Mouse (Mus musculus): ENCODE measurements around the gene Ggct. TPM values are rescaled to one million over a fixed set of nuclear protein-coding genes. Genes with fewer than 3 reads are reported as not detected.
A peak's percentile ranks its signal among the peaks of the same experiment; 100 is the strongest.
"Not testable (repeated sequence)": the region's sequence is repeated elsewhere in the genome, so short reads cannot be mapped to it uniquely, and the experiment has no call there.

The Ggct gene
- polyA plus RNA-seq, 1 experiment from 2014 or later = 9.5 TPM

GRCm38 (mm10) chr6:54964755-54965154, 28.0 kb downstream of the Ggct start:
- WGBS = 57% methylated on average over 1 of the region's 1 CpGs
- Histone ChIP-seq H3K36me3 (replicated peaks) (no peaks in the 10 kb centered on the region), H3K27ac (replicated peaks) (no peak overlapping the region), H3K4me3 (no peak overlapping the region), H3K27me3 (replicated peaks; ENCODE audit: low read depth, poor library complexity, severe bottlenecking) (peaks cover 17% of the 10 kb centered on the region), H3K4me1 (peaks cover 5% of the 10 kb centered on the region; the same call in 1 of the 2 replicates), H3K9me3 (no peaks in the 10 kb centered on the region)
- DNase-seq (ENCODE audit: low spot score) = no peak

GRCm38 (mm10) chr6:54963599-54963998, 29.2 kb downstream of the Ggct start:
- no peak for DNase-seq (ENCODE audit: low spot score)
- Histone ChIP-seq H3K36me3 (replicated peaks) (no peaks in the 10 kb centered on the region), H3K4me3 (no peak overlapping the region), H3K27me3 (replicated peaks; ENCODE audit: low read depth, poor library complexity, severe bottlenecking) (peaks cover 8% of the 10 kb centered on the region; the same call in 1 of the 2 replicates), H3K4me1 (peaks cover 5% of the 10 kb centered on the region; the same call in 1 of the 2 replicates), H3K9me3 (no peaks in the 10 kb centered on the region), H3K27ac (replicated peaks) (no peak overlapping the region)
- WGBS = 88% methylated on average over 2 of the region's 2 CpGs

GRCm38 (mm10) chr6:54957655-54958054, 35.1 kb downstream of the Ggct start:
- H3K36me3 ChIP-seq (replicated peaks) = no peaks in the 10 kb centered on the region
- no peaks in the 10 kb centered on the region for H3K27me3 ChIP-seq (replicated peaks; ENCODE audit: low read depth, poor library complexity, severe bottlenecking)
- WGBS = 91% methylated on average over 8 of the region's 8 CpGs
- no peak overlapping the region for H3K4me3 ChIP-seq
- H3K9me3 ChIP-seq = no peaks in the 10 kb centered on the region
- no peak for DNase-seq (ENCODE audit: low spot score)
- H3K4me1 ChIP-seq = no peaks in the 10 kb centered on the region
- no peak overlapping the region for H3K27ac ChIP-seq (replicated peaks)

- no peak overlapping the region for H3K4me3 ChIP-seq
- H3K36me3 ChIP-seq (replicated peaks) = no peaks in the 10 kb centered on the region
- no peaks in the 10 kb centered on the region for H3K27me3 ChIP-seq (replicated peaks; ENCODE audit: low read depth, poor library complexity, severe bottlenecking)
- H3K9me3 ChIP-seq = no peaks in the 10 kb centered on the region
- DNase-seq (ENCODE audit: low spot score) = no peak
- 88% methylated on average over 1 of the region's 1 CpGs for WGBS
- H3K4me1 ChIP-seq = no peaks in the 10 kb centered on the region
- no peak overlapping the region for H3K27ac ChIP-seq (replicated peaks)
Measured at GRCm38 (mm10) chr6:54956425-54956824, 36.3 kb downstream of the Ggct start.

GRCm38 (mm10) chr6:54955949-54956348, 36.8 kb downstream of the Ggct start:
- DNase-seq (ENCODE audit: low spot score) = no peak
- Histone ChIP-seq H3K27me3 (replicated peaks; ENCODE audit: low read depth, poor library complexity, severe bottlenecking) (no peaks in the 10 kb centered on the region), H3K4me3 (no peak overlapping the region), H3K9me3 (no peaks in the 10 kb centered on the region), H3K27ac (replicated peaks) (no peak overlapping the region), H3K4me1 (no peaks in the 10 kb centered on the region), H3K36me3 (replicated peaks) (no peaks in the 10 kb centered on the region)

GRCm38 (mm10) chr6:54954659-54955414, 37.9 kb downstream of the Ggct start:
- H3K4me1 ChIP-seq = no peaks in the 10 kb centered on the region
- no peaks in the 10 kb centered on the region for H3K27me3 ChIP-seq (replicated peaks; ENCODE audit: low read depth, poor library complexity, severe bottlenecking)
- no peak overlapping the region for H3K27ac ChIP-seq (replicated peaks)
- no peaks in the 10 kb centered on the region for H3K9me3 ChIP-seq
- WGBS = 88% methylated on average over 10 of the region's 10 CpGs
- H3K4me3 ChIP-seq = no peak overlapping the region
- H3K36me3 ChIP-seq (replicated peaks) = no peaks in the 10 kb centered on the region
- DNase-seq (ENCODE audit: low spot score) = no peak

GRCm38 (mm10) chr6:54953399-54953798, 39.4 kb downstream of the Ggct start:
- H3K36me3 ChIP-seq (replicated peaks); H3K27ac ChIP-seq (replicated peaks); H3K4me1 ChIP-seq; DNase-seq (ENCODE audit: low spot score); H3K4me3 ChIP-seq; H3K9me3 ChIP-seq; H3K27me3 ChIP-seq (replicated peaks; ENCODE audit: low read depth, poor library complexity, severe bottlenecking): not testable (repeated sequence)
- 88% methylated on average over 4 of the region's 4 CpGs for WGBS

GRCm38 (mm10) chr6:54952542-54952941, 40.2 kb downstream of the Ggct start:
- H3K27ac ChIP-seq (replicated peaks) = no peak overlapping the region
- WGBS = 91% methylated on average over 3 of the region's 3 CpGs

GRCm38 (mm10) chr6:54948682-54949081, 44.1 kb downstream of the Ggct start:
- no peak for DNase-seq (ENCODE audit: low spot score)
- Histone ChIP-seq H3K36me3 (replicated peaks) (no peaks in the 10 kb centered on the region), H3K9me3 (no peaks in the 10 kb centered on the region), H3K4me1 (peaks cover 11% of the 10 kb centered on the region), H3K27ac (replicated peaks) (no peak overlapping the region), H3K27me3 (replicated peaks; ENCODE audit: low read depth, poor library complexity, severe bottlenecking) (peaks cover 21% of the 10 kb centered on the region), H3K4me3 (no peak overlapping the region)
- 86% methylated on average over 5 of the region's 5 CpGs for WGBS

More at GRCm38 (mm10) chr6:54952542-54952941, 40.2 kb downstream of the Ggct start:
- H3K9me3 ChIP-seq = no peaks in the 10 kb centered on the region
- H3K4me1 ChIP-seq = no peaks in the 10 kb centered on the region
- no peak overlapping the region for H3K4me3 ChIP-seq
- DNase-seq (ENCODE audit: low spot score) = no peak
- no peaks in the 10 kb centered on the region for H3K27me3 ChIP-seq (replicated peaks; ENCODE audit: low read depth, poor library complexity, severe bottlenecking)
- H3K36me3 ChIP-seq (replicated peaks) = no peaks in the 10 kb centered on the region

- no peak overlapping the region for H3K4me3 ChIP-seq
- H3K27me3 ChIP-seq (replicated peaks; ENCODE audit: low read depth, poor library complexity, severe bottlenecking) = peaks cover 41% of the 10 kb centered on the region
- peaks cover 17% of the 10 kb centered on the region for H3K4me1 ChIP-seq
- H3K36me3 ChIP-seq (replicated peaks) = no peaks in the 10 kb centered on the region
- DNase-seq (ENCODE audit: low spot score) = no peak
- WGBS = 81% methylated on average over 4 of the region's 4 CpGs
- H3K27ac ChIP-seq (replicated peaks) = no peak overlapping the region
- no peaks in the 10 kb centered on the region for H3K9me3 ChIP-seq
Measured at GRCm38 (mm10) chr6:54946241-54946953, 46.4 kb downstream of the Ggct start.

GRCm38 (mm10) chr6:54944551-54944950, 48.2 kb downstream of the Ggct start:
- Histone ChIP-seq H3K4me1 (peaks cover 27% of the 10 kb centered on the region), H3K4me3 (peak overlapping the region; percentile 40; the same call in 1 of the 2 replicates), H3K36me3 (replicated peaks) (no peaks in the 10 kb centered on the region), H3K27me3 (replicated peaks; ENCODE audit: low read depth, poor library complexity, severe bottlenecking) (peaks cover 41% of the 10 kb centered on the region), H3K27ac (replicated peaks) (no peak overlapping the region), H3K9me3 (no peaks in the 10 kb centered on the region)
- WGBS = 80% methylated on average over 16 of the region's 16 CpGs
- DNase-seq (ENCODE audit: low spot score) = peak; percentile 17

GRCm38 (mm10) chr6:54943753-54944152, 49.0 kb downstream of the Ggct start:
- H3K36me3 ChIP-seq (replicated peaks) = no peaks in the 10 kb centered on the region
- peak; percentile 37 for DNase-seq (ENCODE audit: low spot score)
- peak overlapping the region; percentile 40 for H3K4me3 ChIP-seq
- H3K27me3 ChIP-seq (replicated peaks; ENCODE audit: low read depth, poor library complexity, severe bottlenecking) = peaks cover 41% of the 10 kb centered on the region
- H3K27ac ChIP-seq (replicated peaks) = 0 out of 2 replicates have a peak overlapping the region, but pooled peaks have one; percentile 40
- H3K4me1 ChIP-seq = peaks cover 30% of the 10 kb centered on the region
- WGBS = 44% methylated on average over 24 of the region's 24 CpGs
- H3K9me3 ChIP-seq = no peaks in the 10 kb centered on the region

GRCm38 (mm10) chr6:54943292-54943691, 49.5 kb downstream of the Ggct start:
- no peak overlapping the region for H3K4me3 ChIP-seq
- no peaks in the 10 kb centered on the region for H3K36me3 ChIP-seq (replicated peaks)
- WGBS = 67% methylated on average over 16 of the region's 16 CpGs
- DNase-seq (ENCODE audit: low spot score) = peak; percentile 22
- H3K27me3 ChIP-seq (replicated peaks; ENCODE audit: low read depth, poor library complexity, severe bottlenecking) = peaks cover 41% of the 10 kb centered on the region
- no peaks in the 10 kb centered on the region for H3K9me3 ChIP-seq
- no peak overlapping the region for H3K27ac ChIP-seq (replicated peaks)
- peaks cover 30% of the 10 kb centered on the region for H3K4me1 ChIP-seq

Measured in embryonic facial prominence, embryonic 10.5 days (tissue).